Mouse (Mus musculus): Measurements from ENCODE around the gene Cdkal1. TPM values are rescaled to one million over a fixed set of nuclear protein-coding genes. Genes with fewer than 3 reads are reported as not detected.

Gene Cdkal1
- polyA plus RNA-seq, 1 experiment: 0.55 TPM

- WGBS: 86% methylated on average over 9 of the region's 9 CpGs
- Histone ChIP-seq H3K36me3 (ENCODE audit: control insufficient read depth, insufficient read depth, low read length) (no peaks in the 10 kb centered on the region), H3K4me3 (ENCODE audit: low read depth, low read length) (no peak overlapping the region), H3K27me3 (ENCODE audit: control insufficient read depth, insufficient read depth, low read length) (no peaks in the 10 kb centered on the region), H3K4me1 (ENCODE audit: control insufficient read depth, insufficient read depth, insufficient read length, low read length) (no peaks in the 10 kb centered on the region), H3K27ac (ENCODE audit: insufficient read depth, low read depth, low read length) (no peak overlapping the region)
- no peak for TF ChIP-seq CTCF (IDR thresholded peaks at IDR 0.05; ENCODE audit: extremely low read depth, insufficient read length, insufficient replicate concordance, low read depth, low read length)
- no peak for TF ChIP-seq POLR2A (IDR thresholded peaks at IDR 0.05; ENCODE audit: low read depth, low read length)
Observed at GRCm38 (mm10) chr13:29148616-29149015, 706.9 kb downstream of the Cdkal1 start.

Other genes starting within 250 kb of the Cdkal1 start
- gene E2f3, start 130.4 kb upstream of the Cdkal1 start, polyA plus RNA-seq (2012; rRNA removed): 1.3 and 3.4 TPM in 2 replicates

Measured in small intestine, adult 2 months (tissue).